Mouse (Mus musculus): ENCODE data around the gene Abhd6.

DNA sequence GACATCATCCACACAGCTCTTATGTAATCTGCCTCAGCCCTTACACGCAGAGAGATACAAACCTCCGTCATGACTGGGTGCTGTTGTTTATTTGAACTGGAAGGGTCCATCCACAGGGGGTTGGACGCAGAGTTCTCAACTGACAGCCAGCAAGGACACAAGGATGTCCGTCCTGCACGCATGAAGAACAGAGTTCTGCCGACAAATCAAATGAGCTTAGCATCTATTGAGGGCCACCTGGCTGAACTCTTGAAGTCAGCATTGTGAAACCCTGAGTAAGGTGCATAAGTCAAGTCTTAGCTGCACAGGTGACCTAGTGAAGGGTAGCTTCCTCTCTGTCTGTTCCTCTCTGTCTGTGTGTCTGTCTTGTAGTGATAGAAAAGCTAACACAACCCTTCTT lies 33.2 kb downstream of the Abhd6 start:
- TF ChIP-seq CTCF (conservative IDR thresholded peaks at IDR 0.05; ENCODE audit: insufficient read depth, insufficient read length, low read depth, low read length) (no peak), POLR2A (IDR thresholded peaks at IDR 0.05; ENCODE audit: low read depth, low read length) (no peak)

All from kidney, adult 2 months (tissue).